Mouse (Mus musculus): ENCODE results near the gene Fer. TPM values are rescaled to one million over a fixed set of nuclear protein-coding genes. Genes with fewer than 3 reads are reported as not detected.

The Fer gene
- total RNA-seq, 4 experiments from 2014 or later = 17.1 to 21.6 (median 18.4) TPM

- DNase-seq (ENCODE audit: low spot score) = no peak
Observed at GRCm38 (mm10) chr17:64086875-64087608, 224.2 kb downstream of the Fer start.

GRCm38 (mm10) chr17:64087871-64088270 lies 225.0 kb downstream of the Fer start:
- no peak for DNase-seq (ENCODE audit: low spot score)

- no peak for DNase-seq (ENCODE audit: low spot score)
Observed at GRCm38 (mm10) chr17:64093716-64094115, 230.9 kb downstream of the Fer start.

- DNase-seq (ENCODE audit: low spot score) = no peak
Observed at GRCm38 (mm10) chr17:64096811-64097210, 233.9 kb downstream of the Fer start.

GRCm38 (mm10) chr17:64097788-64098359 lies 235.0 kb downstream of the Fer start:
- no peak for DNase-seq (ENCODE audit: low spot score)

GRCm38 (mm10) chr17:64099395-64100171 lies 236.7 kb downstream of the Fer start:
- peak; percentile 9 for DNase-seq (ENCODE audit: low spot score)

GRCm38 (mm10) chr17:64100172-64100510 lies 237.3 kb downstream of the Fer start:
- DNase-seq (ENCODE audit: low spot score) = peak; percentile 67

- no peak for DNase-seq (ENCODE audit: low spot score)
Observed at GRCm38 (mm10) chr17:64108773-64109172, 245.9 kb downstream of the Fer start.

GRCm38 (mm10) chr17:64109871-64110270 lies 247.0 kb downstream of the Fer start:
- DNase-seq (ENCODE audit: low spot score) = no peak

- no peak for DNase-seq (ENCODE audit: low spot score)
Observed at GRCm38 (mm10) chr17:64113625-64114024, 250.8 kb downstream of the Fer start.

GRCm38 (mm10) chr17:64116762-64117161 lies 253.9 kb downstream of the Fer start:
- DNase-seq (ENCODE audit: low spot score) = no peak

GRCm38 (mm10) chr17:64119697-64120288 lies 256.9 kb downstream of the Fer start:
- no peak for DNase-seq (ENCODE audit: low spot score)

GRCm38 (mm10) chr17:64122556-64122955 lies 259.7 kb downstream of the Fer start:
- no peak for DNase-seq (ENCODE audit: low spot score)

- DNase-seq (ENCODE audit: low spot score) = peak; percentile 59
Observed at GRCm38 (mm10) chr17:64123732-64124131, 260.9 kb downstream of the Fer start.

GRCm38 (mm10) chr17:64126904-64127303 lies 264.0 kb downstream of the Fer start:
- DNase-seq (ENCODE audit: low spot score) = no peak

- DNase-seq (ENCODE audit: low spot score) = no peak
Observed at GRCm38 (mm10) chr17:64129750-64130149, 266.9 kb downstream of the Fer start.

- peak; percentile 57 for DNase-seq (ENCODE audit: low spot score)
Observed at GRCm38 (mm10) chr17:64130356-64130755, 267.5 kb downstream of the Fer start.

- DNase-seq (ENCODE audit: low spot score) = no peak
Observed at GRCm38 (mm10) chr17:64132183-64132582, 269.3 kb downstream of the Fer start.

- DNase-seq (ENCODE audit: low spot score) = no peak
Observed at GRCm38 (mm10) chr17:64135941-64136650, 273.2 kb downstream of the Fer start.

GRCm38 (mm10) chr17:64138036-64138717 lies 275.3 kb downstream of the Fer start:
- no peak for DNase-seq (ENCODE audit: low spot score)
